Mouse (Mus musculus): ENCODE data around the gene Emc1.

The Emc1 gene

DNA sequence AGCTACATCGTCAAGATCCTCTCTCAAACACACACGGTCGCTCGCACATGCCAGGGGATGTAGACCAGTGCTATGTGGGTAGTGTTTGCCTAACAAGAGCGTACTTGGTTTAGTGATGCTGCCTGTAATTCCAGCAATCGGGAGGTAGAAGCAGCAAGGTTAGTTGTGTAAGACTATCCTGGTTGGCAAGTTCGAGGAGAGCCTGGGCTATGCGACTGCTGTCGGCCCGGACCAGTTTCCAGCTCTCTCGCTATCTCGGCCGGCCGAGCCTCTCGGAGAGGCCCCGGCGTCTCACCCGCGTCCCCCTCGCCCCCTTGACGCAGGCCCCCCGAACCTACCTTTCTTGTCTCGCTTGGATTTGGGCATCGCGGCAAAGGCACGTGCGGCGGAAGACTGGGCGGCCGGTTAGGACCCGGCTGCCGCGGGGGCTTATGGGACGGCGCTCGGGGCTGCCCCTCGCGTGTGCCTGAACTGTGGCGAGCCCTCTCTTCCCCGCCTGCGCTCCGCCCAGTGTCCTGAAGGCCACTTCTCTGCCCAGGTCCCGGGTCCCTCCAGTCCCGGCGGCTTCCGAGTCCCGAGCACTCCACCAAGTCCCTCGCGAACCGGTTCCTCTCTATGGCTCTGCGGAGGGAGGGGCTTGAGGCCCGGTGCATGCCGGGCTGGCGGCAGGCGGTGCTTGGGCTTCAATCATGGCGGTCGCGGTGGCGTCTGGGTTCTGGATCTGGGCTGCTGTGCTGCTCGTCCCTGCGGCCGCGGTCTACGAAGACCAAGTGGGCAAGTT lies at the start of gene Emc1, which contains the start of the genes Mrto4 and Ubr4:
Emc1 (plus strand) TSS at position 657 of the 781 bp plus-strand sequence.
Mrto4 (minus strand) TSS at position 646 of the 781 bp plus-strand sequence.
Ubr4 (plus strand) TSS at position 679 of the 781 bp plus-strand sequence.
- peak; percentile 81 to 82 for DNase-seq (ENCODE audit: low spot score in 2 of 2)

GRCm38 (mm10) chr4:139305521-139305920 lies 46.9 kb upstream of the Emc1 start:
- peak; percentile 72 to 76 for DNase-seq (ENCODE audit: low spot score in 2 of 2)

GRCm38 (mm10) chr4:139307916-139308315 lies 44.5 kb upstream of the Emc1 start:
- DNase-seq (ENCODE audit: low spot score in 2 of 2), result peak; percentile 84 to 85

GRCm38 (mm10) chr4:139309651-139310050 lies 42.7 kb upstream of the Emc1 start:
- no peak for DNase-seq (ENCODE audit: low spot score in 2 of 2)

DNA sequence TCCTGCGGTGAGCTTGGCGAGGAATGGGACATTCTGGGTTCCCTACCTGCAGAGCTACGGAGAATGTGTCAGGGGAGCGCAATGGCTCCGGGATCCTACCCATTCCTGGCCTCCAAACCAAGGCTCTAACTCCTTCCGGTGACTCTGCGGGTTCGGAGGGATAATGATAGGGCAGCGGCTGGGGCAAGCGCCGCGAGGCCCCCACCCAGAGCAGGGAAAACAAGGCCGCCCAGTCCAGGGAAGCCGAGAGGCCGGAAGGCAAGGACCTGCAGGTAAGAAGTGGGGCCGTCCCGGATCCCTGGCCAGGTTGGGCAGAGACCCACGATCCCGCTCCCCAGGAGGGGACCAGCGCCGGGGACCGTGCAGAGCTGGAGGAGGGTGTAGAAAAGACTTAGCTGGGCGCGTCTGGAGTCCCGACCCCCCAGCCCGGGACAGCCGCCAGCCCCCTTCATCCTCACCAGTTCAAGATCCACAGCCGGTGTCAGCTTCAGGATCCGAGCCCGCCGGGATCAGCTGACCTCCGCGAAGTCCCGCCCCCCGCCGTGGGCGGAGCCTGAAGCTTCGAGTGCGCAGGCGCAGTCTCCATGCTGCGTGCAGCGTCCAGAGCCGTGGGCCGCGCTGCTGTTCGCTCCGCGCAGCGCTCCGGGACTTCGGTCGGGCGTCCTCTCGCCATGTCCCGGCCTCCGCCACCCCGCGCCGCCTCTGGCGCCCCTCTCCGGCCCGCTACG lies 42.1 kb upstream of the Emc1 start, which contains the start of the genes Pqlc2 and Akr7a5:
Pqlc2 (minus strand) TSS at position 538 of the 728 bp plus-strand sequence.
Akr7a5 (plus strand) TSS at position 574 of the 728 bp plus-strand sequence.
- DNase-seq (ENCODE audit: low spot score in 2 of 2), result peak; percentile 94 to 95

- DNase-seq (ENCODE audit: low spot score in 2 of 2), result no peak
These were observed 41.3 kb upstream of the Emc1 start for GRCm38 (mm10) chr4:139310899-139311701.

DNA sequence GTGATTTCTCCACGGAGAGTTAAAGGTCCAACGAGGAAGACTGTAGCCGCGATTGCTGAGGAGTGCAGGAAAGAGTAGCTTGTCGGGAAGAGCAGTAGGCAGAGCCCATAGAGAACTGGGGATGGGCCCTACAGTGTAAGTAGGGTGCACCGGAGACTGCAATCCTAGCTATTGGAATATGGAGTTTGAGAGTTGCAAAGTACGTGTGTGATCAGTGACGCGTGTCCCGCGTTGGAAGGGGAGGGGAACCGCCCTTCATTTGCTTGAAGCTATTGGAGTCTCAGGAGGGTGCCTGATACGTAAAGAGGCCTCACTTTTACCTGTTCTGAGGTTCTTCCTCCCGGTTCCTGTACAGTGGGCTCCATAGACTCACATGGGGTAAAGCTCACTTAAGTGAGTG lies 40.7 kb upstream of the Emc1 start:
- DNase-seq (ENCODE audit: low spot score in 2 of 2), result no peak

DNA sequence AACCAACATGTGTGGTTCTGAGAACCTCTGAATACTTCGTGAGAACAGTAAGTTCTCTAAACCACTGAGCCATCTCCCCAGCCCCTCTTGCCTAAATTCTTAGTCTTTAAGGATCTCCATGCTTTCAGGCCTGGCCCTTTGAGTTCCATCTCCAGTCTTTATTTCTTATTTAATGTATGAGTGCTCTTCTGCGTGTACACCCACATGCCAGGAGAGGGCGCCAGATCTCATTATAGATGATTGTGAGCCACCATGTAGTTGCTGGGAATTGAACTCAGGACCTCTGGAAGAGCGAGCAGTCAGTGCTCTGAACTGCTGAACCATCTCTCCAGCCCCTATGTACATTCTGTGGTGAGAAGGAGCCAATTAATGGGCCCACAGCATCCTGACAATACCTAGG lies 39.8 kb upstream of the Emc1 start:
- DNase-seq (ENCODE audit: low spot score in 2 of 2), result peak in 1 of 2 experiments; percentile 56

- no peak for DNase-seq (ENCODE audit: low spot score in 2 of 2)
These were observed 33.9 kb upstream of the Emc1 start for GRCm38 (mm10) chr4:139318449-139318848.

- no peak for DNase-seq (ENCODE audit: low spot score in 2 of 2)
These were observed 32.6 kb upstream of the Emc1 start for GRCm38 (mm10) chr4:139319740-139320139.

GRCm38 (mm10) chr4:139330605-139331004 lies 21.8 kb upstream of the Emc1 start:
- peak; percentile 83 to 88 for DNase-seq (ENCODE audit: low spot score in 2 of 2)

GRCm38 (mm10) chr4:139334631-139335295 lies 17.6 kb upstream of the Emc1 start:
- DNase-seq (ENCODE audit: low spot score in 2 of 2), result no peak

GRCm38 (mm10) chr4:139335507-139335906 lies 16.9 kb upstream of the Emc1 start:
- DNase-seq (ENCODE audit: low spot score in 2 of 2), result no peak

- peak; percentile 69 to 78 for DNase-seq (ENCODE audit: low spot score in 2 of 2)
These were observed 15.4 kb upstream of the Emc1 start for GRCm38 (mm10) chr4:139336822-139337483.

- DNase-seq (ENCODE audit: low spot score in 2 of 2), result no peak
These were observed 14.2 kb upstream of the Emc1 start for GRCm38 (mm10) chr4:139338145-139338544.

- DNase-seq (ENCODE audit: low spot score in 2 of 2), result no peak
These were observed 11.6 kb upstream of the Emc1 start for GRCm38 (mm10) chr4:139340835-139341234.

DNA sequence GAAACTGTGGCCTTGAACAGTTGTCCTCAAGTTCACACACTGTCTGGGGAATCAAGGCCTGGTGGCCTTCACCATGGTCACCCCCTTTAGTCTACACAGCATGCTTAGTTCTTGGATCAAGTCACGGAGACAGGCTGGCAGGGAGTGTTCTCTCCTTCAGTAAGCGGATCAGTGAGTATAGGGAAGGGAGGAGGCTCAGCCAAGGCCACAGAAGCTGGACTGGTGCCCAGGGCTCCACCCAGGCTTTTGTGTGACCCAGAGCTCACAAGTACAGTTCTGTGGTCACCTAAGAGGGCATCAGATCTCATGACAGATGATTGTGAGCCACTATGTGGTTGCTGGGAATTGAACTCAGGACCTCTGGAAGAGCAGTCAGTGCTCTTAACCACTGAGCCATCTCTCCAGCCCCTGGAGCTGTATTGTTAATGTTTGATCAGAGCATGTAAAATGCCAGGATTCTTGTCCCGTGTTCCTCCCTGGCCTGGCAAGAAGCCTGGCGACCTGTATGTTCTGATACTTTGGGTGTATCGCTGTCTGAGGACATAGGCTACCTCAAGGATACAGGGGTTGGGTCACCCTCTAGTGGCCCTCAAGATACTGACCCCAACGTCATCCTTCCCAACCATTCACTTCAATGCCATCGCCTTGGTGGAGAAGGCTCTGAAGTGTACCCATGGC lies 10.7 kb upstream of the Emc1 start:
- no peak for DNase-seq (ENCODE audit: low spot score in 2 of 2)

DNA sequence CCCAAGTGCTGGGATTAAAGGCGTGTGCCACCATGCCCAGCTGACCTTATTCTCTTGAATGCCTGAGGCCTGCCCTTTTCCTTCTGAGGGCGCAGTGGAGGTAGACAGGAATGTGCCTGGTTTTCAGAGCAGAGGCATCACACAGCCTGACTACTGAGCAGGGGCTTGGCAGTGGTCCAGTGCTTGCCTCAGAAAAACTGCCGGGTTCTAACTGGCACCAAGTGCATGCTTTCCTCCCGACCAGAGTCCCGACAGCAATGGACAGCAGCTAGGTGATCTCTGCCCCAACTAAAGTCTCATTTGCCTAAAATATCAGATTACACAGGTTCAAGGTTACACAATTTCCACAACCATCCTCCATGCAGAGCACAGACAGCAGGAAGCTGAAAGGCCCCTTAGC lies 8.7 kb upstream of the Emc1 start:
- no peak for DNase-seq (ENCODE audit: low spot score in 2 of 2)

DNA sequence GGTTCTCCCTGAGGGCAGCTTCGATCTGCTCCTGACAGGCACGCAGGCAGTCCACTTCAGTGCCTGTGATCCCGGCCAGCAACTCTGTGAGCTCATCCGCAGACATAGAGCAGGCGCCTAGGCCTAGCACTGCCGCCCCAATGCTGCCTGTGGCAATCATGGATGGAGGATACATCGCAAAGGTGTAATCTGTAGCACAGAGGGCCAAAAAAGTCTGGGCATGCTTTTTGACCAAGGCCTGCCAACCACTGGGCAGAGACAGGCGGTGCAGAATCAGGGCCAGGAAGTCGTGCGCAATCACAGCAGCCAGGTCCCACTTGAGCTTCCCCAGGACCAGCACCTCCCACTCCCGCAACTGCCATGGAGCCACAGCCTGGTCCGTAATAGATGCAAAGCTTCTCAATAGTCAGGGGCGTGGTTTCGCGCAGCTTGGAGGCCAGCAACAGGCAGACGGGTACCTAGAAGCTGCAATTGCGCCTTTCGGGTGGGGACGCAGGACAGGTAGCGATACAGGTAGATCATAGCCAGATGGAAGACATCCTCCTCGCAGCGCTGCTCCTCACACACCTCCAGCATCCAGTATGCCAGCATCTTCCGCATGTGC lies 6.9 kb upstream of the Emc1 start:
- no peak for DNase-seq (ENCODE audit: low spot score in 2 of 2)

GRCm38 (mm10) chr4:139352832-139353231 lies 445 bp downstream of the Emc1 start:
- DNase-seq (ENCODE audit: low spot score in 2 of 2), result no peak
